Mouse (Mus musculus) midbrain, embryonic 15.5 days (tissue): ENCODE measurements around the gene Arid1a. TPM values are rescaled to one million over a fixed set of nuclear protein-coding genes. Genes with fewer than 3 reads are reported as not detected.
A peak's percentile ranks its signal among the peaks of the same experiment; 100 is the strongest.

Experiments used
- ATAC-seq: fragments of 200-750 bp; cut with Nextera tagmentation; replicated peaks from 2 replicates; pipeline ENCODE4 v1.8.0; 2017; ENCODE audit warnings: moderate TSS enrichment
- H3K27ac ChIP-seq: fragments of 300-500 bp; sonication (generic); 2 replicates; pipeline ENCODE4 v1.5.1; 2015; ENCODE audit warnings: mild to moderate bottlenecking, inconsistent platforms
- H3K27me3 ChIP-seq: fragments of 300-500 bp; sonication (generic); replicated peaks from 2 replicates; pipeline ENCODE4 v1.6.1; 2015; ENCODE audit warnings: inconsistent platforms
- H3K36me3 ChIP-seq: fragments of 300-500 bp; sonication (generic); replicated peaks from 2 replicates; pipeline ENCODE4 v1.6.1; 2015; ENCODE audit warnings: inconsistent platforms
- H3K4me1 ChIP-seq: fragments of 300-500 bp; sonication (generic); 2 replicates; pipeline ENCODE4 v1.6.1; 2015; ENCODE audit warnings: inconsistent platforms
- H3K4me2 ChIP-seq: fragments of 300-500 bp; sonication (generic); 2 replicates; pipeline ENCODE4 v1.6.1; 2015; ENCODE audit warnings: inconsistent platforms, mild to moderate bottlenecking, moderate library complexity
- H3K4me3 ChIP-seq: fragments of 300-500 bp; sonication (generic); 2 replicates; pipeline ENCODE4 v1.5.1; 2015; ENCODE audit warnings: mild to moderate bottlenecking, inconsistent platforms
- H3K9ac ChIP-seq: fragments of 300-500 bp; sonication (generic); 2 replicates; pipeline ENCODE4 v1.6.1; 2015; ENCODE audit warnings: mild to moderate bottlenecking, inconsistent platforms
- H3K9me3 ChIP-seq: fragments of 300-500 bp; sonication (generic); 2 replicates; pipeline ENCODE4 v1.6.1; 2016; ENCODE audit warnings: inconsistent platforms
- WGBS: fragments of 180-500 bp; shearing (Covaris S2); methylation state at CpG from one replicate; pipeline ENCODE4 v1.1.7; 2015; ENCODE audit warnings: mixed read lengths; 5-methylcytosine and 5-hydroxymethylcytosine counted together
- polyA plus RNA-seq: library from polyadenylated mRNA; unstranded; fragments of >200 nt; fragmentation: Nextera tagmentation; extraction: Ambion mirVana; gene quantifications from 2 replicates; pipeline ENCODE4 v1.2.1, GENCODE M21; 2015

The Arid1a gene
- polyA plus RNA-seq, 1 experiment from 2014 or later, result 39.3 TPM

DNA sequence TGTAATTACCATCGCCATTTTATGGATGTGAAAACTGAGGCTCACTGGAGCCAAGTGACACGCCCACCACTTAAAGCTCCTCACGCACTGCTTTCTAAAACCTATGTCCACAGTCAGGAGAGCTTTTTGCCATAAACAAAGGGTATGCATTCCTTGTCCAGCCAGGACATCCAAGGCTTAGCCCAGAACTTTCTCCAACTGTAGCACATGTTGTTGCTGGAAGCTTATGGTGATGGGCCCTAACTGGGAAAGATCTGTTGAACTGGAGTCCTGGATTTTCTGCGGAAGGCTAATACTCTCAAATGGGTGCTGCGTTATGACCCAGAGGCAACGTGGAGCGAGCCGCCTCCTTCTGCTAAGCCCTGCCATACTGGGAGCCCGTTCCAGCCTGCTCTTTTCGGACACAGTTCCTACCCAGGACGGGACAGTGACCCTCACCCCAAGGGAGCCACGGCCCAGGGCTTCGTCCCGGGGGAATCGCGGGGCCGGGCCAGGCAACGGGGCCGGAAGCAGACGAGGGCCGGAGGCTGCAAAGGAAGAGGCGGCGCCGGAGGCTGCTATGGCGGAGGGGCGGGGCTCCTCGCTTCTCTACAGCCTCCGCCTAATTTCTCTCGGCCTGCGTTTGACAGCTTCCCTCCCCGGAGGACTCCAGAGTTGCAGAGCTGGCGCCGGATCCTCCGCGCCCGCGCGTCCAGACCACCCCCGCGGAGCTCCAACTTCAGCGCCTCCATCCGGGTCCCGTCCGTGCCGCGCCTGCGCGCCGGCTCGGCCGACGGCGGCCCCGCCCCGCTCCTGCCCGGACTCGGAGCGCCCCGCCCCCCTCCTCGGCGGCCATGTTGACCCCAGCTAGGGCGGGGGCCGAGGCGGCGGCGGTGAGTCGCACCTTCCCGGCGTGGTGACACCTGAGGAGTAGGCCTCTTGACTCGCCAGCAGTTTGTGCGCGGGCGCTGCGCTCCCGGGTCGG lies 84.4 kb downstream of the Arid1a start, which contains the start of gene Pigv:
Gene Pigv (minus strand): TSS at position 767 of the 964 bp plus-strand sequence.
- Histone ChIP-seq H3K4me1 (peaks cover 37% of the 10 kb centered on the region), H3K36me3 (no peaks in the 10 kb centered on the region), H3K9ac (peak within 1 kb of the TSS; percentile 93), H3K27ac (peak within 1 kb of the TSS; percentile 97), H3K4me3 (peak within 1 kb of the TSS; percentile 66), H3K27me3 (no peaks in the 10 kb centered on the region), H3K9me3 (no peaks in the 10 kb centered on the region), H3K4me2 (peak within 1 kb of the TSS; percentile 62)
- ATAC-seq, result peak; percentile 93
- WGBS, result under 1% methylated on average over 71 of the region's 76 CpGs

DNA sequence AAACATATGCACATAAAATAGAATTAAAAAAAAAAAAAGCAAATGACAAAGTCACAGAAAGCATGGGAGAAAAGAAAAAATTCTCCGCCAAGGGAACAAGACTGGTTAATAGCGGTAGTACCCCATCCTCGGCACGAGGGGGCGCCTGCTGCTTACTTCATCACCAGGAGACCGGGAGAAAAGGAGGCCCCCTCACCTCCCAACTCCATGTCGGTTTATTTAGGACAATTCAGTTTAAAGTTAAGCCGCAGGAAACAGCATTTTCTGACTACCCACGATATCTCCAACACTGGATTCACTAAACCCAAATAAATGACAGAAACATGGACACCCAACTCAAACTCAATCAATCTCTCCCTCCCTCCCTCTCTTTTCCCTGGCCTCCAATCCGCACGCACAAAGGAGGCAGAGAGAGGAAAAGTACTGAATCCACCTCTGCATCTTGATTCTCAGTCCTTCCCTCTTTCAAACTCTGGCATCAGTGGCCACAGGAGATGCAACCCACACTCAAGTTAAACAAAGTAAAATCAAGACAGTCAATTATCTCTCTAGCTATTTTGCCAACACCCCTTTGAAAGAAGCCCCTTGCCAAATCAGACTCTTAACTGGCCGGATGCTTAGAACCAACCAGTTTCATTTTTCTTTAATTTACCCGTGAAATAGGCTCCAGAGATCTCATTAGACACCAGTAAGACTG lies 85.2 kb downstream of the Arid1a start:
- H3K9me3 ChIP-seq, result no peaks in the 10 kb centered on the region
- peaks cover 37% of the 10 kb centered on the region for H3K4me1 ChIP-seq
- no peak for ATAC-seq
- no peaks in the 10 kb centered on the region for H3K36me3 ChIP-seq
- H3K4me2 ChIP-seq, result peak overlapping the region; percentile 62
- peak overlapping the region; percentile 66 for H3K4me3 ChIP-seq
- 2% methylated on average over 13 of the region's 13 CpGs for WGBS
- H3K27me3 ChIP-seq, result no peaks in the 10 kb centered on the region
- peak overlapping the region; percentile 97 for H3K27ac ChIP-seq
- H3K9ac ChIP-seq, result peak overlapping the region; percentile 93

- WGBS, result 68% methylated on average over 6 of the region's 6 CpGs
- Histone ChIP-seq H3K9me3 (no peaks in the 10 kb centered on the region), H3K36me3 (no peaks in the 10 kb centered on the region), H3K4me1 (peaks cover 37% of the 10 kb centered on the region), H3K27ac (no peak overlapping the region), H3K9ac (no peak overlapping the region), H3K4me2 (no peak overlapping the region), H3K27me3 (no peaks in the 10 kb centered on the region), H3K4me3 (no peak overlapping the region)
- no peak for ATAC-seq
These were observed 86.8 kb downstream of the Arid1a start for GRCm38 (mm10) chr4:133669652-133670210.

DNA sequence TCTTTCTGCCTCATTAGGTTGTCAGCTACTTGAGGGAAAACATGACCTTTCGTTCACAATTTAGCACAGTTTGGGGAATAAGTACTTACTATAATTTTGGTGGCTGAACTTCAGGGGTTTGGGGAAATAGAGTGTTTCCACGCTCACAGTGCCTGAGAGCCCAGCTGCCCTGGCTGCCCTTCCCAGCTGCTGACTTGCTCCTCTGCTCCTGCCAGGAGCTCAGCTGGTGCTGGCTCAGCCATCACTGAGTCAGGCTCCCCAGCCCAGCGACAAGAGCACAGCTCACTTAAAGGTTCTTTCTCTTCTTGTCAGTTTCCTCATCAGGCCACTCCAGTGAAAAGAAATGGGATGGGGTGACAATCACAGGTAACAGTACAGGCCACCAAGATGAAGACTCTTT lies 88.0 kb downstream of the Arid1a start:
- peaks cover 29% of the 10 kb centered on the region for H3K4me1 ChIP-seq
- no peaks in the 10 kb centered on the region for H3K36me3 ChIP-seq
- H3K9ac ChIP-seq, result no peak overlapping the region
- H3K4me3 ChIP-seq, result no peak overlapping the region
- no peak for ATAC-seq
- H3K9me3 ChIP-seq, result no peaks in the 10 kb centered on the region
- WGBS, result 69% methylated on average over 3 of the region's 3 CpGs
- no peaks in the 10 kb centered on the region for H3K27me3 ChIP-seq
- no peak overlapping the region for H3K27ac ChIP-seq
- H3K4me2 ChIP-seq, result no peak overlapping the region

GRCm38 (mm10) chr4:133666199-133666598 lies 90.4 kb downstream of the Arid1a start:
- 85% methylated on average over 6 of the region's 6 CpGs for WGBS
- no peak overlapping the region for H3K27ac ChIP-seq
- 0 out of 2 replicates have a peak, but pooled peaks cover 6% of the 10 kb centered on the region for H3K36me3 ChIP-seq
- H3K4me2 ChIP-seq, result no peak overlapping the region
- H3K4me1 ChIP-seq, result peaks cover 17% of the 10 kb centered on the region
- no peak overlapping the region for H3K9ac ChIP-seq
- H3K27me3 ChIP-seq, result no peaks in the 10 kb centered on the region
- no peaks in the 10 kb centered on the region for H3K9me3 ChIP-seq
- H3K4me3 ChIP-seq, result no peak overlapping the region
- no peak for ATAC-seq

DNA sequence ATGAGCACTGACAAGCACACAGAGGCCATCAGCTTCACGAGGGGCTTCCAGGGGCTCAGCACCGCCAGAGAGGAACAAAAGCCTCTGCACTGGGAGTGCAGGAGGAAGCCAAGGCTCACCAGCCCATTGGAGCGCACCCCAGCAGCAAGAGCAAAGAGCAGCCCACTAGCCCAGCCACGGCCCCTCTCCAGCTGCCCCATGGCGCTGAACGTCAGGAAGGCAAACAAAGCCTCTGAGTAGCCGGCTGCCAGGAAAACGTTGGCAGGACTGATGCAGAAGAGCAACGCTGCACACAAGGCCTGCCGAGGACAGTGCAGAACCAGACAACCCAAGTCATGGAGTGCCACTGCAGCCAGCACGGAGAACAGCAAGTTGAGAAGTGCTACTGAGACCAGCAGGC lies 91.5 kb downstream of the Arid1a start:
- H3K27ac ChIP-seq, result no peak overlapping the region
- WGBS, result 37% methylated on average over 11 of the region's 11 CpGs
- H3K4me3 ChIP-seq, result no peak overlapping the region
- H3K27me3 ChIP-seq, result no peaks in the 10 kb centered on the region
- 0 out of 2 replicates have a peak, but pooled peaks have one; percentile 31 for ATAC-seq
- no peak overlapping the region for H3K9ac ChIP-seq
- H3K4me1 ChIP-seq, result peaks cover 8% of the 10 kb centered on the region
- 0 out of 2 replicates have a peak, but pooled peaks cover 6% of the 10 kb centered on the region for H3K36me3 ChIP-seq
- no peak overlapping the region for H3K4me2 ChIP-seq
- H3K9me3 ChIP-seq, result no peaks in the 10 kb centered on the region

DNA sequence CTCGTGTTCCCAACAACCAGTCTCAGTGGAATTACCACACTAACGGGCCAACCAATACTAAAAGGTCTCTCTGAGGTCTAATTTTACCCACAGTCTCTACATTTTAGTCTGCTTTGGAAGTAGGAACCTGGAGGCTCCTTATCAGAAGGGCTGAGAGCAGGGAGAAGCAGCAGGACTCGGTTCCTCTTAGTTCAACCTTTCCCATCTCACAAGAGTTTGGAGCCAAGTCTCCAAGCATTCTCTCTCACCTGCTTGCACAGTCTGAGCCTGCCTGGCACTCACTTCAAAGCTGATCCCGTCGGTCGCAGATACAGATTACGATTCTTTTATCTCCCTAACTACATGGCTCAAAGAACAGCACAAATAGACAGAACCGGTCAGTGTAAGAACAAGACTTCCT lies 93.6 kb downstream of the Arid1a start:
- Histone ChIP-seq H3K27me3 (no peaks in the 10 kb centered on the region), H3K27ac (no peak overlapping the region), H3K4me3 (no peak overlapping the region), H3K4me2 (no peak overlapping the region), H3K9me3 (no peaks in the 10 kb centered on the region), H3K4me1 (peaks cover 10% of the 10 kb centered on the region), H3K36me3 (0 out of 2 replicates have a peak, but pooled peaks cover 6% of the 10 kb centered on the region), H3K9ac (no peak overlapping the region)
- no peak for ATAC-seq
- 81% methylated on average over 8 of the region's 8 CpGs for WGBS

DNA sequence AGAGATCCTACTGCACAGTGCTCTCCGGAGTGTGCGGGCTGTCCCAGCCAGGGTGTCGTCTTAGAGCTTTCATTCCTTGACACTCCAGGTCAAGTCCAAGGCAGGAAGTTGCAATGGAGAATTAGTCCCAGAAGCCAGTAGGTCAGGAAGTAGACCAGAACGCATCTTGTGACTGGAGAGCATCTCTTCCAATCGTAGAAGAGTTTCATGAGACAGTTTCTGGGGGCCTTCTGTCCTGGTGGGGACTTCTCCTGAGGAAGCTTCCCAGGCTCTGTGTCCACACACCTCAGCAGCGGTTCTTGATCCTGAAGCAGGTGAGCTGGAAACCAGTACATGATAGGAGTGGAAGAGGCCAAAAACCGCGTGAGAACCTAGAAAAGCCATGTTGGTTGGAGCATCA lies 94.1 kb downstream of the Arid1a start:
- Histone ChIP-seq H3K4me2 (no peak overlapping the region), H3K36me3 (0 out of 2 replicates have a peak, but pooled peaks cover 6% of the 10 kb centered on the region), H3K4me3 (no peak overlapping the region), H3K4me1 (peaks cover 10% of the 10 kb centered on the region), H3K27ac (no peak overlapping the region), H3K9ac (no peak overlapping the region), H3K9me3 (no peaks in the 10 kb centered on the region), H3K27me3 (no peaks in the 10 kb centered on the region)
- 93% methylated on average over 8 of the region's 8 CpGs for WGBS
- no peak for ATAC-seq

GRCm38 (mm10) chr4:133660193-133661155 lies 96.1 kb downstream of the Arid1a start:
- Histone ChIP-seq H3K9me3 (no peaks in the 10 kb centered on the region), H3K27me3 (no peaks in the 10 kb centered on the region), H3K4me2 (peak overlapping the region; percentile 28), H3K27ac (peak overlapping the region; percentile 72), H3K36me3 (0 out of 2 replicates have a peak, but pooled peaks cover 6% of the 10 kb centered on the region), H3K4me3 (0 out of 2 replicates have a peak overlapping the region, but pooled peaks have one; percentile 10), H3K9ac (no peak overlapping the region), H3K4me1 (peaks cover 10% of the 10 kb centered on the region)
- 17% methylated on average over 10 of the region's 10 CpGs for WGBS
- peak; percentile 83 for ATAC-seq

DNA sequence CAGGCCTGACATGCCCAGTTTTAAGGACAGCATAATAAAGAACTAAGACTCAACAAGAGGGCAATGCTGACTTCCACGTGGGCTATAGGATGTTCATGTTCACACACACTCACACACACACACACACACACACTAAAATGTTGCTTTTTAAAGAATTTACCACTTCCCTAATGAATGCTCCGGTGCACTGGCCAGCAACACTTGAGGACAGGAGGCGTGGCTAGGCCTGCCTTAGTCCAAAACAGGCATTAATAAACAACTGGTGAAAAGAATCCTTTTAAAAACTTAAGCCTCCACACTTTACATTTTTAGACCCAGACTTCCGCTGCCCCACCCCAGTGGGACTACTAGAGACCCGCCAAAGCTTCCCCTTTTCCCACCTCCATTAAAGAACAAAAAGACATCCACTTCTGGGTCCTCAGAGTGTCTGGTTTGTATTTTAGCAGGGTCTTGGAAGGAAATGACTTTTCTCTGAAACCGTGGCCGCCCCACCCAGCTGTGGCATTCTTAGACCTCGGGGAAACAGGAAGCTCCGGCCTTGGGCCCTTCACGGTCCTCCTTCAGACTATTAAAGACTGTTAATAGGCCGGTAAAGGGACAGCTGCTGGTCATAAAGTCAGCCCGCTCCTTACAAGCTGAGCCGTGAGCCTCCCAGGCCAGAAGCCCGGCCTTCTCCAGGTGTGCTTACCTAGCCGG lies 96.9 kb downstream of the Arid1a start:
- H3K27ac ChIP-seq, result peak overlapping the region; percentile 72
- WGBS, result 15% methylated on average over 15 of the region's 15 CpGs
- peak overlapping the region; percentile 28 for H3K4me2 ChIP-seq
- H3K27me3 ChIP-seq, result no peaks in the 10 kb centered on the region
- H3K4me3 ChIP-seq, result 0 out of 2 replicates have a peak overlapping the region, but pooled peaks have one; percentile 10
- 0 out of 2 replicates have a peak, but pooled peaks have one; percentile 2 for ATAC-seq
- H3K4me1 ChIP-seq, result peaks cover 10% of the 10 kb centered on the region
- H3K9me3 ChIP-seq, result no peaks in the 10 kb centered on the region
- H3K9ac ChIP-seq, result no peak overlapping the region
- H3K36me3 ChIP-seq, result 0 out of 2 replicates have a peak, but pooled peaks cover 6% of the 10 kb centered on the region

- Histone ChIP-seq H3K4me2 (no peak overlapping the region), H3K9ac (no peak overlapping the region), H3K4me1 (peaks cover 10% of the 10 kb centered on the region), H3K9me3 (no peaks in the 10 kb centered on the region), H3K36me3 (0 out of 2 replicates have a peak, but pooled peaks cover 6% of the 10 kb centered on the region), H3K27me3 (no peaks in the 10 kb centered on the region), H3K27ac (no peak overlapping the region), H3K4me3 (no peak overlapping the region)
- WGBS, result 42% methylated on average over 2 of the region's 2 CpGs
- ATAC-seq, result no peak
These were observed 97.8 kb downstream of the Arid1a start for GRCm38 (mm10) chr4:133658729-133659128.
